Mouse (Mus musculus): ENCODE results near the gene Pla2g4e.

DNA sequence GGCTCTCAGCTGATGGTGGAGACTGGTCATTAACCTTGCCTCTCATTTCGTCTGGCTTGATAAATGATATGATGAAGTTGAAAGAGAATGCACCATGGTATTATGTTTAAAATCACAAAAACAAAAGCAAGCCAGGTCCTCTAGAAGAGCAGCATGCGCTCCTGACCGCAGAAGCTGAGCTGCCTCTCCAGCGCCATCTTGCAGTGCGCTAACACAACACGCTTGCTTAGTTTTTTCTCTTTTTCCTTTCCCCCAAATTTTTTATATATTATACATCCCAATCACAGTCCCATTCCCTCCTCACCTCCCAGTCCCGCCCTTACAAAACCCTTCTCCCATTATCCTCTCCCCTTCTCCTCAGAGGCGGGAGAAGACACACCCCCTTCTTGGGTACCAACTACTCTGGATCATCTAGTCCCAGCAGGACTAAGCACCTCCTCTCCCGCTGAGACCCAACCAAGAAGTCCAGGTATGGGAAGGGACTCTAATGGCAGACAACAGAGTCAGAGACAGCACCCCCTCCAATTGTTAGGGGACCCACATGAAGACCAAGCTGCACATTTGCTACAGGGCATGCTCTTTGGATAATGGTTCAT lies 384 bp upstream of the Pla2g4e start:
- no peak for TF ChIP-seq POLR2A (IDR thresholded peaks at IDR 0.05; ENCODE audit: low read depth, low read length)
- no peak; the same call in 1 of the 2 replicates for TF ChIP-seq CTCF (conservative IDR thresholded peaks at IDR 0.05; ENCODE audit: insufficient read depth, insufficient read length, low read depth, low read length)

Data from kidney, adult 2 months (tissue).